Mouse (Mus musculus) layer of hippocampus, postnatal 10 days (tissue): ENCODE results near the gene Cavin1. TPM values are rescaled to one million over a fixed set of nuclear protein-coding genes. Genes with fewer than 3 reads are reported as not detected.

Experiments
- DNase-seq, 2 experiments: peaks; one replicate each; pipeline ENCODE4 v3.0.0; 2021; ENCODE audit warnings: low spot score in 2 of 2
- total RNA-seq, 2 experiments: library from RNA; stranded (reverse); gene quantifications; 2 replicates each; pipeline ENCODE4 v1.2.3; 2021

The Cavin1 gene
- total RNA-seq, 2 experiments from 2014 or later, result 20.5 to 20.6 TPM

DNA sequence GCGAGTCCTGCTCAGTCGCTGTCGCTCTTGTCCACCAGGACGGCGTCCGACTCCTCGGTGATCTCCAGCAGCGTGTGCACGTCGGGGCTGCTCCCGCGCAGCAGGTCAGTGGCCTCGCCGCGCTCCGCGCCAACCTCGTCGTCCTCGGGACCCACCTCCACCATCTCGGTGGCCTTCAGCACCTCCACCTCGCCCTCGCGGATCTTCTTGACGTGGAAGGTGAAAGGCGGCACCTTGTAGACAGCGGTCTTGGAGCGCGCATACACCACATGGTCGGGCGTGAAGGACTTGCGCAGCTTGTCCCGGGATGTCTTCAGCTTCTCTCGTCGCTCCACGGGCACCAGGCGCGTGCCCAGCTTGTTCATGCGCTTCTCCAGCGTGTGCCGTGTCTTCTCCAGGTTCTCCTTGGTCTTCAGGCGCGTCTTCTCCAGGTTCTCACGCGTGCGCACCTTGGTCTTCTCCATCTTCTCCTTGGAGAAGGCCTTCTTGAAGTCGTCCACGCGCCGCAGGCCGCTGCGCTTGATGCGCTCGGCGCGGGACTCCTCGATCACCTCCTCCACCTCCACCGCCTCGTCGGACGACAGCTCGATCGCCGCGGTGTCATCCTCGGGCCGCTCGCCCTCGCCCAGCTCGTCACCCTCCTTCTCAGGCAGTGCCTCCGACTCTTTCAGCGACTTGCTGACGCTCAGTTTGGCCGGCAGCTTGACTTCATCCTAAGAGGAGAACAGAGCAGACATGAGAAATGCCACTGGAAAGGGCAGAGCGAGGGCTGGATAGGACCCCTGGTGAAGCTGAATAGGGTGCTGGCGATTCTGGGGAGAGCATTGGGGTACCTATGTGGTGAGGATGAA, 11.8 kb downstream of the Cavin1 start:
- no peak for DNase-seq

GRCm38 (mm10) chr11:100957915-100958469, 12.7 kb downstream of the Cavin1 start:
- no peak for DNase-seq

GRCm38 (mm10) chr11:100957244-100957643, 13.4 kb downstream of the Cavin1 start:
- DNase-seq, result peak; percentile 98 to 99

DNA sequence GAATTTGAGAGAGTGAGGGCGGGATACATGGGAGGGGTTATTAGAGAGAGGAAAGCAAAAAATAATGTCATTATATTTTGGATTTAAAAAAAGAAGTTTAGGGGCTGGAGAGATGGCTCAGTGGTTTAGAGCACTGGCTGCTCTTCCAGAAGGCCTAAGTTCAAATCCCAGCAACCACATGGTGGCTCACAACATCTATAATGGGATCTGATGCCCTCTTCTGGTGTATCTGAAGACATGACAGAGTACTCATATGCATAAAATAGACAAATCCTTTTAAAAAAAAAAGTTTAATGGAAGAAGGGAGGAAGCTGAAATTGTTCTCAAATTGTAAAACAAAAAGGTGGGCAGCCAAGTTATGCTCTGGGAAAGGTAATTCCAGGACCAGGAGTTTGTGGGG, 21.1 kb downstream of the Cavin1 start:
- DNase-seq, result no peak

- no peak for DNase-seq
Measured at GRCm38 (mm10) chr11:100948317-100948716, 22.4 kb downstream of the Cavin1 start.

DNA sequence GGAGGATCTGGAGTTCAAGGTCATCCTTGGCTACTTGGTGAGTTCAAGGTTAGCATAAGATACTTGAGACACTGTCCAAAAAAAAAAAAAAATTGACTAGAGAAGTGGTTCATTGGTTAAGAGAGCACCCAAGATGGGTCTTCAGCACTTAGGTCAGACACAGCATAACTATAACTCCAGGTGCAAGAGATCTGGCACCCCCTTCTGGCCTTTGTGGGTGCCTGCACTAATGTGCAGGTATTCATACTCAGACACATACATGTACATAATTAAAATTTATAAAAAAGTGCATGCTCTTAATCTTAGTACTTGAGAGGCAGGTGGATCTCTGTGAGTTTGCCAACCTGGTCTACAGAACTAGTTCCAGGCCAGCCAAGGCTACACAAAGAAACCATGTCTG, 23.1 kb downstream of the Cavin1 start:
- no peak for DNase-seq

GRCm38 (mm10) chr11:100946862-100947261, 23.8 kb downstream of the Cavin1 start:
- DNase-seq, result peak in 1 of 2 experiments; percentile 35

DNA sequence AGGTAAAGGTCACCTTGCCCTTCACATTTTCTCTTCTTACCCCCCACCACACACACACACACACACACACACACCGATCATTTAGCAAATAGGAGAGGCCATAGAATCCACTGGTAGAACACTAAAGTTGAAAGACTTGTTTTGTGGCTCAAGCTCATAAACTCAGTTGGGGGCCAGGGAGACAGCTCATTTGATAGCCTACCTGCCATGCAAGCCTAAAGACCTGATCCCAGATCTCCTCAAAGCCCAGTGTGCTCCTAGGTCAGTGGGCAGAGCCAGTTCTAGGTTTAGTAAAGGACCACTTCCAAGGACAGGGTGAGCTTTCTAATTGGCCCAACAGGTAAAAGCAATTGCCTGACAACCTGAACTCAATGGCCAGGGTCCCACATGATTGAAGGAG, 28.3 kb downstream of the Cavin1 start:
- DNase-seq, result no peak

DNA sequence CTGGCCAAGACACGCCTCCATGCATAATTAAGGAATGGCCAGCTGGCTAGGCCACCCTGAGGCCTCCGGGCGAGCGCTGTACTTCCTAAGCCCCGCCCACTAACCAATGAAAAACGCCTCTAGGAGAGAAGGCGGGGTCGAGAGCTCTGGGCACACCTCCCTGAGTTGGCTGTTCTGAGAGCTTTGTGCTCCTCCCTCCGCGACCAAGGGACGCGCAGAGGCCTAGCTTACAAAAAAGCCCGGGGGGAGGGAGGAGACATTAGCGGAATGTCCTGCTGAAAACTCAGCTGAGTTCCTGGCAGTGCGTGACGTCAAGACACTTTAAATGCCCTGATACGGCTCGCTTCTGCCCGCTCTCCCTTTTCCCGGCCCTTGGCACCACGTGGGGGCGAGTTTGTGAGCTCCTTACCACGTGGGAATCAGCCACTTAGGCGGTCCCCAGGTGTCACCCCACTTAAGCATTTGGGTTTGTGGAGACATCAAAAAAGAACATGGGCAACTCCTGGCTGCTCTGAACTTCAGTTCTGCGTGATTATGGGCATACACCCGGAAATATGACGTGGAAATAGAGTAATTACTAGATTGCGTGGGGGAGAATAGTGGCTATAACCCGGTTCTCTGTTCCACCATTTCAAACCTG, 31.1 kb downstream of the Cavin1 start, which contains the start of gene Stat3:
Stat3 (minus strand) TSS at position 29 of the 640 bp plus-strand sequence.
- peak; percentile 100 for DNase-seq

DNA sequence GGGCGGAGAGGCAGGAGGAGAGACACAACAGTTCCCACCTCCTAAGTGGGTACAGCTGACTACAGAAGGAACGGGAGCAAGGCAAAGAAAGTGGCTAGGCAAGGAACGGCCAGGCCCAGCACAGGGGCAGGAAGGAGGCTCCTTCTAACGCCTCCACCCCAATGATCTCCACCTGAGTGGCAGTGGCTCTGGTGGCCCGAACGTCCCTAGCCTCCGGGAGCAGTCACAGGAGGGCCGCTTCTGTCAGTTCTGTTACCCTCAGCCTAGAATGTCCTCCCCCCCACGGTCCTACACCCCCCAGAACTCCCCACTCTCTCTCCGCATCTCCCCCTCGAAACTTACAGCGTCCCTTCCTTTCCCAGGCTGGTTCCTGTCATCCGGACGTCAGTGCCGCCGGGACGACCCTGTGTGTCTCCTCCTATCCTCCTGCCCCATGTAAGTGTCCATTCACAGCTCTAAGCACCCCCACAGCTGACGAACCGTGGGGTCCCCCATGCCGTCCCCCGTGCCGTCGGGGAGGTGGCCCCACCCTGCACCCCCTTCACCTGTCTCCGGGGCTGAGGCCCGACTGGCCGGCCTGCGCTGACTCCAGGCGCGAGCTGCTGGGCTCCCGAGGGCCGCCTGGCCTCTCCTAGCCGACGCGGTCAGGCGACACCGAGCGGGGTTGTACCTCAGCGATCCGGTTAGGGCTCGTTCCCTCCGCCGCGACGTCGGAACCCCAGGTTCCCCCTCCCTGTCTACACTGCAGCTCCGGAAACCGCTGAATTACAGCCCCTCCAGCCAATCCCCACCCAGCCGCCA, 31.8 kb downstream of the Cavin1 start:
- DNase-seq, result peak in 1 of 2 experiments; percentile 28

DNA sequence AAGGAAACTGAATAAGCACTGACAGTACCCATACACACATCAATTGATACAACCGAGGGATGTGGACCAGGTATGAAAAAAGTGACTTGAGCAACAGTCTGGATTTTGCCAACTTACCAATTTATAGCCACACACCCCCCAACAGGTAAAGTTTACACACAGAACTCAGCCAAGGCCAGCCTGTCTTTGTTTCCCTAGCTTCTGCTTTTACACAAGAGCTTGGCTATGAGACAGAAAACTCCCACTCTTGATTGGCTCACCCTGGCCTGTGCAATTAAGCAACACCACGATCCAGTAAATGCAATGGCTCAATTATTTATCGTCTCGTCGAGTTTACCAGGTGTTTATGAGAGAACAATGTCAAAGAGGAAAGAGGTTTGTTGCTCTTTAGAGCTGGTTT, 32.6 kb downstream of the Cavin1 start:
- no peak for DNase-seq

DNA sequence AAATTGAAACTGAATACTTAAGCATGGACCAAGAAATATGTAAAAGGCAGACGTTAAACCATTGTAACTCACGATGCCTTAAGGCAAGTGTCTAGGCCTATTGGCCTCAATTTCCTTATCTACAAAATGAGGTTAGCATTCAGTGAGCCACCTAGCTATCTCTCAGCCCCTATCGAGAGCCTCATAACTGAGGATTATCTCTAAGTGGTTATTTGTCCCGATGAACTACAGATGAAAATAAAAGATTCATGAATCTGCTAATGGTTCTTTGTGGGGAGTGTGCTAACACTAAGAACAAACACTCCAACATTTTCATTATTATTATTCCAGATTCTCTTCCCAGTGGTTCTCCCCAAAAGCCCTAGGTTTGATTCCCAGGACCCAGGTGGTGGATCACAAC, 33.4 kb downstream of the Cavin1 start:
- no peak for DNase-seq

DNA sequence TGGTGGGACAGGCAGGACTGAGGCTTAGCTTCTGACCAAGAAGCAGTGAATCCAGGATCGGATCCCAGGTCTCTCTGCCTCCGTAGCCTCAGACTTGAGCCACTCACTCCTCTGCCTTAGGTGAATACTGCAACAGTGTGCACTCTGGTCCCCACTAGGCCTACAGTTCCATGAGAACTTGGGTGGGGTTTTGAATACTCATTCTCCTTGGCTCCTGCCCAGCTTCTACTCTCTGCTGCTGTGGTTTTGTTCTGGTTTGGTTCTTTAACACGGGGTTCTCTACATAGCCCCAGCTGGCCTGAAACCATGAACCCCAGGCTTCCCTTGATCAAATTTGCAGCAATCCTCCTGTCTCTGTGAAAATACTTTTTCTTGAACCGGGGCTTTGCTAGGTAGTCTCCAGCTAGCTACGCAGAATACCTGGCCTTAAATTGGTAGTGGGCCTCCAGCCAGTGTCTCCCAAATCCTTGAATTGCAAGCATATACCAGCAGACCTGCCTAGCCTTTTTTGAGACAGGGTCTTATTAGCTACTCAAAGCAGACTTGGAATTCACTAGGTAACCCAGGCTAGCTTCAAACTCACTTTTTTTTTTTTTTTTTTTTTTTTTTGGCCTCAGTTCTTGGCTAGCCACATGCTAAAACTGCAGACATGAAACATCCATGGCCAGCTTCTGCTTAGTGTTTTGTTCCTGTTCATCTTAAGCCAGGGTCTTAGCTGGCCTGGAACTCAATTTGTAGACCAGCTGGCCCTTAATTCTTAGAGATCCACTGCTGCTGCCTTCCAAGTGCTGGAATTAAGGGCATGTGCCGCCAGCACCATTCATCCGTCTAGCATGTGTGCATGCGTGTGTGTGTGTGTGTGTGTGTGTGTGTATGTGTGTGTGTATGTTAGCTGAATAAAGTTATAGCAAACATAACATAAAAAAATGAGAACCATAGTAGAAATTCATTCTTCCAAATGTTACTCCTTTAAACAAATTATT, 35.0 kb downstream of the Cavin1 start:
- no peak for DNase-seq

DNA sequence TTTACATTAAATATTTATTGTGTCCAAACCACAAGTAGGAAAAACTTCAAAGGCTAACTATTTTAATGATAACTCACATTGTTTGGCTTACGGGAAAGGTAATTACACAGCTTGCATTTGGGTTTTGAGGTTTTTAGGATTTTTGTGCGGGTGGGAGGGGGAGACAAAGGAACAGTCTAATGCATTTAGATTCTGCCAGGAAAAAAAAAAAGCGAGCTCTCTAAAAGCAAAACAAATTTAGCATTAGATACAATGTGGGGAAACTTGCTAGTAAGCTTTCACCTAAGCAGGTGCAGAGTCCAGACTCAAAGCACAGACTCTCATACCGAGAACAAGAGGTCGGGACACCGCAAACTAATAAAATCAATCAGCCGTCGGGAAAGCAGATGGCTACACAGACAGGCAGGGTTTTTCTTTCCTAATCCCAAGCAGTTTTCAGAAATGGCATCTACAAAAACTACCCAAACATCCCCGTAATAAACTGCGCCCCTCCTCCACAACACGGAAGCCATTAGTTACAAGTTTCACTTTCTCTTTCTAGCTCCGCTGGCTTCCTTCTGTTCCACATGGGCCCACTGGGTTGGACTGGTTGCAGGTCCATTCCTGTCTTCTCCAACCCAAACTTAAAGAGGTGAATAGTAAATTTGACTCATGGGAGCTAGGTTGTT, 39.3 kb downstream of the Cavin1 start:
- peak; percentile 17 to 21 for DNase-seq

DNA sequence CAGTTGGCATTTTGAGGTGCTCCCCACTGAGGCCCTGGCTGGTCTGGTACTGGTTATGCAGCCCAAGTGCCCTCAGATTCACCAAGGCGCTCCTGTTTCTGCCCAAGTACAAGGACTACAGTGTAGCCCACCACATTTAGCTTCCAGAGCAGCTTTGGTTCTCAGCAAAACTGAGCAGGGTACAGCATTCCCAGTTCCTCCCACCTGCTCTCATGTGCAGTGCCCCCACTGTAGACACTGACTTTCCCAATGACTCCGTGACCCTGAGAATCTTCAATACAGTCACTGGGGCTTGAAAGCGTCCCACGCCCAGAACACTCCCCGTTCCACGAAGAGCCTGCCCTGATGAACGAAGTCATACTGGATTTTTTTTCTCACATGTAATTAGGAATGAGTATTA, 40.1 kb downstream of the Cavin1 start:
- DNase-seq, result no peak

- no peak for DNase-seq
Measured at GRCm38 (mm10) chr11:100927386-100927785, 43.3 kb downstream of the Cavin1 start.

DNA sequence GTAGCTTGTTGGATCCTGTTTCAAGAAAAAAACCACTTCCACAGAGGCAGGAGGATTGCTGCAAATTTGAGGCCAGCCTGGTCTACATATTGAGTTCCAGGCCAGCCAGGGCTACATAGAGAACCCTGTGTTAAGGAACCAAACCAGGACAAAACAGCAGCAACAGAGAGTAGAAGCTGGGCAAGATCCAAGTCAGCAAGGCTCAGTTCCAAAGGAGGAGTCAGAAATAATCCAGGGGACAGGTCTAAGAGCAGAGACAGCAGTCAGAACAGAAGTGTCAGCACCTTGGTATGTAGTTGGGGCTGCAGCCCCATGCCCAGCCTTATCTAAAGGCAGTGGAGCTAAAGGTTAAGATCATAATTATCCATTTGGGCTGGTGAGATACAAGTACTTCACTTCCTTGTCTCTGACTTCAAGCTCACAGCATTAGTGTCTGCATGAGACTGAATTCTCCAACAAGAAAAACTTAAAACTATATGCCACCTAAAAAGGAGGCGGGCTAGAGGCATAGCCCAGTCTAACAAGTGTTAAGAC, 46.2 kb downstream of the Cavin1 start:
- DNase-seq, result no peak

DNA sequence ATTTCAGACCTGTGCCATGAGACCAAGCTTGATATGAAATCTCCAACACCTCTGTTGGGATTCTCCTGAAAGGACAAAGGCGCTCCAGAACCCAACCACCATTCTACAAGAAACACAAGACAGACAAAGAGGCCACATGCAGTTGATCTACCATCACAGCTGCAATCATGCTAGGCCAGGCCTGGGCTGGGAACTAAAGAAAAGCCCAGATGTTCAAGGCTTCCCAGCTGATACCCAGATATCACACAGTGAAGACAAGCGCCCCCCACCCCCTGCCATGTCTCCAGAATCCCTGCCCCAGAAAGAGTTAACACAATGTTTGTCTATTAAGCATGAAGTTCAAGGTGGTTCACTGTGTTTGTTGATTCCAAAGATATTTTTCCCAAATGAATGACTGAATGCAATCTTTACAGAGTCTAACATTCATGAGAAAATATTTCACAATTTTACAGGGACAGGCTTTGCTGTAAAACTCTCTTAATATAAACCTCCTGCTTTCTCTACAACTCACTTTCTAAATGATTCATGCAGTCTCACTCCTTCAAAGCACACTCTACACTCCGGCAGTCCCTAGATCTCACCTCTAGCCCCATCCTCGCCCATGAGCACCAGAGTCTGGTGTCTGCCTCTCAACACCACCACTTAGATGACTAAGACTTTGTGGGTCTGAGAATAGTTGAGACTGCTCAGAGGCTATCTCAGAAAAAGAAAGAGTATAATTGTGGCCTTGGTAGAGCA, 49.6 kb downstream of the Cavin1 start:
- DNase-seq, result no peak

GRCm38 (mm10) chr11:100918007-100918406, 52.7 kb downstream of the Cavin1 start:
- DNase-seq, result no peak
